Comparison of ENCODE assay signal across 33 mouse cellular contexts in genomic region chr9:42777913-42778312, GRCm38 (mm10).
DNase-seq lines count a peak whose midpoint lies in the region; ATAC-seq and TF ChIP-seq lines count a peak whose summit lies in the region.
"Had no signal": no experiment of that assay in that cellular context is flagged by ENCODE, and none has a peak within 500 bp of the region (broad histone marks: within the 10 kb centered on the region; RNA-seq: fewer than 3 reads in every experiment).

No protein-coding gene starts in this region.

- no peaks in the 10 kb centered on the region for H3K4me1 ChIP-seq in hindbrain, embryonic 15.5 days (replicated peaks)
- no peaks in the 10 kb centered on the region; the same call in 1 of the 2 replicates for H3K4me1 ChIP-seq in hindbrain, embryonic 16.5 days (ENCODE audit: control insufficient read depth, insufficient read depth, low read depth, low read length)
- H3K4me1 ChIP-seq in liver, embryonic 11.5 days (replicated peaks; ENCODE audit: control insufficient read depth, insufficient read depth, low read length) = peaks cover 6% of the 10 kb centered on the region
- H3K4me1 ChIP-seq in liver, postnatal 0 days (ENCODE audit: insufficient read depth) = peaks cover 3% of the 10 kb centered on the region; the same call in 1 of the 2 replicates
- peaks cover 29% of the 10 kb centered on the region for H3K4me1 ChIP-seq in neural tube, embryonic 15.5 days
- peaks cover 29% of the 10 kb centered on the region for H3K4me1 ChIP-seq in neural tube, embryonic 13.5 days (replicated peaks)

- H3K4me2 ChIP-seq in hindbrain, embryonic 15.5 days = no peak overlapping the region
- no peak overlapping the region for H3K4me2 ChIP-seq in hindbrain, embryonic 16.5 days (ENCODE audit: low read length)
- H3K4me2 ChIP-seq in liver, embryonic 11.5 days = no peak overlapping the region
- no peak overlapping the region for H3K4me2 ChIP-seq in liver, postnatal 0 days (ENCODE audit: low read depth, low read length)
- no peak overlapping the region for H3K4me2 ChIP-seq in neural tube, embryonic 15.5 days
- no peak overlapping the region for H3K4me2 ChIP-seq in neural tube, embryonic 13.5 days
- H3K4me2 ChIP-seq: forebrain, embryonic 13.5 days; heart, embryonic 13.5 days; limb, embryonic 13.5 days; liver, embryonic 15.5 days; midbrain, embryonic 11.5 days; neural tube, embryonic 12.5 days; stomach, embryonic 15.5 days had no signal

- H3K9ac ChIP-seq in hindbrain, embryonic 15.5 days = no peak overlapping the region
- H3K9ac ChIP-seq in hindbrain, embryonic 16.5 days (ENCODE audit: low read depth, low read length) = no peak overlapping the region
- H3K9ac ChIP-seq in liver, embryonic 11.5 days (ENCODE audit: low read depth, low read length) = no peak overlapping the region
- no peak overlapping the region for H3K9ac ChIP-seq in liver, postnatal 0 days (replicated peaks)
- no peak overlapping the region for H3K9ac ChIP-seq in neural tube, embryonic 15.5 days (replicated peaks)
- H3K9ac ChIP-seq in neural tube, embryonic 13.5 days = no peak overlapping the region
- H3K9ac ChIP-seq: forebrain, embryonic 13.5 days; heart, embryonic 13.5 days; limb, embryonic 13.5 days; liver, embryonic 15.5 days; neural tube, embryonic 12.5 days; stomach, embryonic 15.5 days had no signal

- no peak overlapping the region for H3K4me3 ChIP-seq in hindbrain, embryonic 15.5 days
- no peak overlapping the region for H3K4me3 ChIP-seq in hindbrain, embryonic 16.5 days (ENCODE audit: low read length)
- H3K4me3 ChIP-seq in liver, embryonic 11.5 days (ENCODE audit: low read depth, low read length) = no peak overlapping the region
- no peak overlapping the region for H3K4me3 ChIP-seq in liver, postnatal 0 days (ENCODE audit: low read depth, low read length)
- H3K4me3 ChIP-seq in neural tube, embryonic 15.5 days (replicated peaks) = no peak overlapping the region
- H3K4me3 ChIP-seq in neural tube, embryonic 13.5 days = no peak overlapping the region
- H3K4me3 ChIP-seq: forebrain, embryonic 13.5 days; heart, adult 2 months; heart, embryonic 13.5 days; hindbrain, embryonic 10.5 days; layer of hippocampus, adult 2 months; left cerebral cortex, adult 2 months; limb, embryonic 13.5 days; liver, embryonic 15.5 days; neural tube, embryonic 12.5 days; stomach, embryonic 15.5 days had no signal

- DNase-seq in liver, embryonic 11.5 days (ENCODE audit: low spot score) = no peak
- no peak for DNase-seq in liver, postnatal 0 days
- DNase-seq in neural tube, embryonic 10.5 days (ENCODE audit: extremely low spot score, low spot score) = peak; percentile 20
- DNase-seq in gastrocnemius, postnatal 36 days = no peak
- DNase-seq: adrenal gland, postnatal 10 days; cerebellum, adult 8-10 months; cerebellum, postnatal 36 days; gastrocnemius, postnatal 25 days; heart, adult 2 months; heart, postnatal 14 days; kidney, adult 18-20 months; kidney, postnatal 36 days; lung, postnatal 36 days; retina, postnatal 1 day; right cerebral cortex, postnatal 14 days; thymus, postnatal 25 days had no signal

- TF ChIP-seq CTCF in liver, postnatal 0 days (IDR thresholded peaks at IDR 0.05; ENCODE audit: low read depth) = no peak

- 0 out of 2 replicates have a peak, but pooled peaks cover 2% of the 10 kb centered on the region for H3K27me3 ChIP-seq in hindbrain, embryonic 15.5 days
- no peaks in the 10 kb centered on the region for H3K27me3 ChIP-seq in hindbrain, embryonic 16.5 days (replicated peaks; ENCODE audit: control insufficient read depth, insufficient read depth, low read length)
- H3K27me3 ChIP-seq in liver, embryonic 11.5 days (replicated peaks; ENCODE audit: control insufficient read depth, insufficient read depth, low read length) = no peaks in the 10 kb centered on the region; the same call in 1 of the 2 replicates
- no peaks in the 10 kb centered on the region for H3K27me3 ChIP-seq in liver, postnatal 0 days (ENCODE audit: insufficient read depth, low read length)
- 0 out of 2 replicates have a peak, but pooled peaks cover 2% of the 10 kb centered on the region for H3K27me3 ChIP-seq in neural tube, embryonic 15.5 days (replicated peaks)
- peaks cover 3% of the 10 kb centered on the region; the same call in 1 of the 2 replicates for H3K27me3 ChIP-seq in neural tube, embryonic 13.5 days
- H3K27me3 ChIP-seq: forebrain, embryonic 13.5 days; neural tube, embryonic 12.5 days; stomach, embryonic 15.5 days had no signal

- 0 out of 2 replicates have a peak, but pooled peaks have one; percentile 32 for ATAC-seq in hindbrain, embryonic 15.5 days (ENCODE audit: low FRiP score, low read depth)
- ATAC-seq in hindbrain, embryonic 16.5 days = no peak
- ATAC-seq in liver, embryonic 11.5 days (replicated peaks; ENCODE audit: low FRiP score) = no peak
- ATAC-seq in liver, postnatal 0 days = no peak
- ATAC-seq in neural tube, embryonic 15.5 days (ENCODE audit: low FRiP score) = no peak
- ATAC-seq in neural tube, embryonic 13.5 days (ENCODE audit: low read depth) = peak; percentile 70; the same call in 1 of the 2 replicates
- ATAC-seq: forebrain, embryonic 13.5 days; hindbrain, postnatal 0 days; midbrain, embryonic 16.5 days had no signal

- H3K27ac ChIP-seq in hindbrain, embryonic 15.5 days (replicated peaks) = no peak overlapping the region
- no peak overlapping the region for H3K27ac ChIP-seq in hindbrain, embryonic 16.5 days (ENCODE audit: low read depth, low read length)
- H3K27ac ChIP-seq in liver, embryonic 11.5 days (ENCODE audit: low read depth, low read length) = peak overlapping the region; percentile 57; the same call in 1 of the 2 replicates
- no peak overlapping the region for H3K27ac ChIP-seq in liver, postnatal 0 days (ENCODE audit: low read depth)
- no peak overlapping the region; the same call in 1 of the 2 replicates for H3K27ac ChIP-seq in neural tube, embryonic 15.5 days (replicated peaks)
- H3K27ac ChIP-seq in neural tube, embryonic 13.5 days (replicated peaks) = peak overlapping the region; percentile 55
- H3K27ac ChIP-seq: forebrain, embryonic 13.5 days; heart, adult 2 months; heart, embryonic 13.5 days; hindbrain, embryonic 10.5 days; hindbrain, postnatal 0 days; layer of hippocampus, adult 2 months; left cerebral cortex, adult 2 months; limb, embryonic 13.5 days; liver, embryonic 15.5 days; neural tube, embryonic 12.5 days; stomach, embryonic 15.5 days had no signal

- 77% methylated on average over 8 of the region's 8 CpGs for WGBS in hindbrain, embryonic 15.5 days
- 71% methylated on average over 8 of the region's 8 CpGs for WGBS in hindbrain, embryonic 16.5 days
- WGBS in liver, embryonic 11.5 days = 53% methylated on average over 8 of the region's 8 CpGs
- WGBS in liver, postnatal 0 days (ENCODE audit: insufficient replicate concordance) = 43% methylated on average over 8 of the region's 8 CpGs
- WGBS in neural tube, embryonic 15.5 days = 28% methylated on average over 8 of the region's 8 CpGs
- 19% methylated on average over 8 of the region's 8 CpGs for WGBS in neural tube, embryonic 13.5 days

- H3K9me3 ChIP-seq in hindbrain, embryonic 15.5 days = no peaks in the 10 kb centered on the region
- no peaks in the 10 kb centered on the region for H3K9me3 ChIP-seq in hindbrain, embryonic 16.5 days (ENCODE audit: control insufficient read depth, low read length)
- H3K9me3 ChIP-seq in liver, embryonic 11.5 days (ENCODE audit: control insufficient read depth, low read length) = no peaks in the 10 kb centered on the region
- no peaks in the 10 kb centered on the region for H3K9me3 ChIP-seq in liver, postnatal 0 days (ENCODE audit: low read length)
- H3K9me3 ChIP-seq in neural tube, embryonic 15.5 days (replicated peaks) = no peaks in the 10 kb centered on the region
- no peaks in the 10 kb centered on the region for H3K9me3 ChIP-seq in neural tube, embryonic 13.5 days
- H3K9me3 ChIP-seq: forebrain, embryonic 13.5 days; heart, embryonic 13.5 days; hindbrain, embryonic 10.5 days; limb, embryonic 13.5 days; liver, embryonic 15.5 days; neural tube, embryonic 12.5 days; stomach, embryonic 15.5 days had no signal

- H3K36me3 ChIP-seq in hindbrain, embryonic 15.5 days = no peaks in the 10 kb centered on the region
- no peaks in the 10 kb centered on the region for H3K36me3 ChIP-seq in hindbrain, embryonic 16.5 days (ENCODE audit: control insufficient read depth, insufficient read depth, low read length)
- H3K36me3 ChIP-seq in liver, embryonic 11.5 days (ENCODE audit: control insufficient read depth, insufficient read depth, low read length) = no peaks in the 10 kb centered on the region
- no peaks in the 10 kb centered on the region for H3K36me3 ChIP-seq in liver, postnatal 0 days (replicated peaks; ENCODE audit: insufficient read depth, low read length)
- no peaks in the 10 kb centered on the region for H3K36me3 ChIP-seq in neural tube, embryonic 15.5 days
- H3K36me3 ChIP-seq in neural tube, embryonic 13.5 days = no peaks in the 10 kb centered on the region
- H3K36me3 ChIP-seq: G1E; heart, embryonic 13.5 days; hindbrain, embryonic 10.5 days; limb, embryonic 13.5 days; liver, embryonic 15.5 days; neural tube, embryonic 12.5 days; stomach, embryonic 15.5 days had no signal

- intact Hi-C loops in gastrocnemius, postnatal 36 days (cut with DNase I) = no loop called here

- TF ChIP-seq EP300 in liver, postnatal 0 days (IDR thresholded peaks at IDR 0.05; ENCODE audit: low read depth) = no peak

Comparison
In these comparisons a context has a peak if more than half of its experiments do, and no peak if none do; other contexts are left out.
1. ATAC-seq: peak in hindbrain, embryonic 15.5 days (single experiment) and neural tube, embryonic 13.5 days (single experiment); none in hindbrain, embryonic 16.5 days (single experiment), liver, embryonic 11.5 days (single experiment), liver, postnatal 0 days (single experiment) and neural tube, embryonic 15.5 days (single experiment).
2. H3K27ac ChIP-seq: peak in liver, embryonic 11.5 days (single experiment) and neural tube, embryonic 13.5 days (single experiment); none in hindbrain, embryonic 15.5 days (single experiment), hindbrain, embryonic 16.5 days (single experiment), liver, postnatal 0 days (single experiment) and neural tube, embryonic 15.5 days (single experiment).